Mouse (Mus musculus) testis, postnatal 14 days (tissue): Measurements from ENCODE around the gene Flnb.

ENCODE experiments used
- DNase-seq: peaks from one replicate; pipeline ENCODE4 v3.0.0; 2021; ENCODE audit warnings: low spot score

Gene Flnb

GRCm38 (mm10) chr14:7900481-7901049 is 82.8 kb downstream of the Flnb start:
- DNase-seq: no peak

GRCm38 (mm10) chr14:7901484-7902240 is 83.9 kb downstream of the Flnb start:
- no peak for DNase-seq

GRCm38 (mm10) chr14:7907058-7907457 is 89.3 kb downstream of the Flnb start:
- DNase-seq: no peak

GRCm38 (mm10) chr14:7909472-7909871 is 91.7 kb downstream of the Flnb start:
- DNase-seq: no peak

- no peak for DNase-seq
Measured at GRCm38 (mm10) chr14:7913842-7914241, 96.1 kb downstream of the Flnb start.

DNA sequence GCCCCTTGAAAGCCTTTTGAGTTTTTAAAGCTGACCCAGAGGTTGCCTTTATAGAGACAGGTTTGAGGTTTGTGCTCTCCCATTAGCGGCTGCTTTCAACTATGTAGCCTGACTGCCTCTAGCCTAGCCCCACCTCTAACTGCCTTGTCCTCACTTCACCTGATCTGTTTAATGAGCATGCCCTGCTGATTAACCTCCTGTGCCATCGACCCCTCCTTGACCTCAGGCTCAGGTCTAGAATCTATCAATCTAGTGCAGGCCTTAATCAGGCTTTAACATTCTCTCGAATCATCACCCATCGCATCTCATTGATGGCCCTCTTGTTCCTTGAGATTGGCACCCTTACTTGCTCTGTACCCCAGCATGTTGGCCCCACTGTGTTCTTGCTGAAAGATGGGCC is 96.7 kb downstream of the Flnb start:
- no peak for DNase-seq

- DNase-seq: no peak
Measured at GRCm38 (mm10) chr14:7918150-7918991, 100.6 kb downstream of the Flnb start.

DNA sequence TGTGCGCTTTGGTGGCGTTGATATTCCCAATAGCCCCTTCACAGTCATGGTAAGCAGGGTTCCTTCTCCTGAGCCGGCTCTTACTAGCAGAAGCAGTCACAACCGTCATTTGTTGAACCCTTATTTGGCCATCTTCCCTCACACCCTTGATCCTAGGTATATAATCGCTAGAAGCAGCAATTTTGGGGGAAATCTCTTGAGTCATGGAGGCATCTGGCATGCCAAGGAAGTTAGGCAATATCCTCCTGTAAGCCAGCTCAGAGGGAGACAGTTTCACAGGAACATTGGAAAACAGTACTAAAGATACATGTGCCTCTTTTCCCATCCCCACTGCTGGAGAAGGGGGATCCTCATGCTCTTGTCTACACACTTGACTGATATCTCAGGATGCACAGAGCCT is 101.6 kb downstream of the Flnb start:
- DNase-seq: no peak

GRCm38 (mm10) chr14:7919921-7920320 is 102.2 kb downstream of the Flnb start:
- no peak for DNase-seq

GRCm38 (mm10) chr14:7921459-7921858 is 103.7 kb downstream of the Flnb start:
- no peak for DNase-seq

GRCm38 (mm10) chr14:7923635-7924034 is 105.9 kb downstream of the Flnb start:
- DNase-seq: no peak

DNA sequence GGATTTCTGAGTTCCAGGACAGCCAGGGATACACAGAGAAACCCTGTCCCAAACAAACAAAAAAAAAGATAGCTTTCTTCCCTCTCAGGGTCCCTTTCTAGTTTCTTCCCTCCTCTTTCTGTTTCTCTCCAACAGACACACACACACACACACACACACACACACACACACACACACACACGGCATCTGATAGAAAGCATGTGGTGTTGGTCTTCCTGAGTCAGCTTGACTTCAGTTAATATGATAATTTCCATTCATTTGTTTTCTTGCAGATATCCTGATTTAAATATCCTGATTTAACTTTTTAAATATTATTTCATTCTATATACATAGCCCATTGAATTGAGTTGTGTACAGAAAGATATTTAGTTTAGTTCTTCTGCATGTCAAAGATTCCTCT is 110.6 kb downstream of the Flnb start:
- no peak for DNase-seq

DNA sequence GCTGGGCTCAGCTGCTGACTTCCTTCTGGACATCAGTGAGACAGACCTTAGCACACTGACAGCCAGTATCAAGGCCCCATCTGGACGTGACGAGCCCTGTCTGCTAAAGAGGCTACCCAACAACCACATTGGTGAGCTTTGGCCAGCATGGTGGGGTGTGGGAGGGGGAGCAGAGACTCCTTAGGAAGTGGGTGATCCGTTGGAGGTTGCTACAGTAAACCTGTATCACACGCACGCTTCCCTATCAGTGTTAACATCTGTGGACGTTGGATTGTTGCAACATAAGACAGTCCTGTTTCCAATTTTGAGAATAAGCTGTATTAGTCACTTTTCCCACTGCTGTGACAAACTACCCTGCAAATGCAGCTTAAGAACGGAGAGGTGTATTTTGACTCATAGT is 111.3 kb downstream of the Flnb start:
- DNase-seq: no peak

- no peak for DNase-seq
Measured at GRCm38 (mm10) chr14:7932151-7932550, 114.4 kb downstream of the Flnb start.

- DNase-seq: no peak
Measured at GRCm38 (mm10) chr14:7934166-7934565, 116.4 kb downstream of the Flnb start.

GRCm38 (mm10) chr14:7937052-7937630 is 119.4 kb downstream of the Flnb start:
- no peak for DNase-seq

DNA sequence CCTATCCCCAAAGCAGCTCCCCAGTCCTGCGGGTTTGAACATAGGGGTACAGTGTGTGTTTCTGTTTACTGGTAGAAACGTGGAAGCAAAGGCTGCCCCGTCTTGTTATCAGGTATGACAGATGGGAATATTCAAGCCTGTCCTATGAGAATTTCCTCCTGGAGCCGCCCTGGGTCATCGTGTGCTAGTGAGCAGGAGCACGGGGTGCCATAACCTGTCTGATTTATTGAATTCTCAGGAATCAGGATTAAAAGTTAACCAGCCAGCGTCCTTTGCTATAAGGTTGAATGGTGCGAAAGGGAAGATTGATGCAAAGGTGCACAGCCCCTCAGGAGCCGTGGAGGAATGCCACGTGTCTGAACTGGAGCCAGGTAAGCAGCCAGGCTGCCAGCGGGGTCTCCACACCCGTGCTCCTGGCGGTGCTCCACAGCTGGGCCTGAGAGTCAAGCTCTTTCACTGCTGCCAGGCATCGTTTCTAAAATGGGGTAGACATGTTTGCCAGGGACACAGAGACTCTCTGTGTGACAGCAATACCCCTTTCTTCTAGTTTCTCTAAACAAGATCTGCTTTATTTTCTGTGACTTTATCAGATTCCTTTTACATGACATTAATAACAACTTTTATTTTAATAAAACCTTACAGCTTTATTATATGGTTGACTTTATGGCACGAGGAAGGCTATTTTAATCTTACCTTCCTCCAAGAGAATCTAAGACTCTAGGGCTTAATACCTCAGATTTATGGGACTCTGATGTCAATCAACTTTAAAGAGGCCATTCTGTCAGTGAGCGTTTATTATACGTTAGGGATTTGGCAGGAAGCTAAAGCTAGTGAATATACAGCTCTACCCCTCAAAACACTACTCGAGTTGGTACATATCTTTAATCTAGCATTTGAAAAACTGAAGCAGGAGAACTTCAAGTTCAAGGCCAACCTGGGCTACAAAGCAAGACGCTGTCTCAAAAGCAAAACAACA is 121.3 kb downstream of the Flnb start:
- DNase-seq: no peak

- DNase-seq: no peak
Measured at GRCm38 (mm10) chr14:7941413-7941812, 123.7 kb downstream of the Flnb start.

DNA sequence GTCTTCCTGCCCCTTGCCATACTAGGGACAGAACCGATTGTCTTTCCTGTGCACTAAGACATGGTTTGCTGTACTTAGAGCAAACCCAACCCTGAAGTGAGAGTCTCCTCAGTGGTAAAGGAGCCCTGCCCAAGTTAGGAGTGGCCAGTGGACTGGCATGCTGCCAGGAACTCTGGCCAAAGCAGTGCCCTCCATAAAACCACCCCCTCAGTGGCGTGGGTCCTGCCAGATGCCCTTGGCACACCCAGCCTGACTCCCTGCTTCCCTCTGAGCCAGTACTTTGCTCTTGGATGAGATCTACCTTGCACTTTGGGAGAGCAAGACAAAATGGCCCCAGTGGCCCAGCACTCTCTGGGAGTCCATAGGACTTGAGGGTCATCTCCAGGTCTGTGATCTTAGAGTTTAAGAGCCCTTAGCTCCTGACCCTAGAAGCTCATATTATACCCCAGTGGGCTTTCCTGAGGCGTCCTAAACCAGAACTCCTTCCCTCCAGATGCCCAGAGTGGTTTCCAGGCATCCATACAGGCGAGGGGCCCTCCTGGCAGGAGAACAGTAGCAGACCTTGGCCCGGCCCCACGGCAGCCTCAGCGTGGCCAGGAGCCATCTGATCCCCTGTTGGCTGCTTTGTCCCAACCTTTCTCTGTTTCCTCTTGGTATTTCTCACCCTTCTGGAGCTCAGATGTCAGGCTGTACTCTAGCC is 125.5 kb downstream of the Flnb start:
- no peak for DNase-seq

DNA sequence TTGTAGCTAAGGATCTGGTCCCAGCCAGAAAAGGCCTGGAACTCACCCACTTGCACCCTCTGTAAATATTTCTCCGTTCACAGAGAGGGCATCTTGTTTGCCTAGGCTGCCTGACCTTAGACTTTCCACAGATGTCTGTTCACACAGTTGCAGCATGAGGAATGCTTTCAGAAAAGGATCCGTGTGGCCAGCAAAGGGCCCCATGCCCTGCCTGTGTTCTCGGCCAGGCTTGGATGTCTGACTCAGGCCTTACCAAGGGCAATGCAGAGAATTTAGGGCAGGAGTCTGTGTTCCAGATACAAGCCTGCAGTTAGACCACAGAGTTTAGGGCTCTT is 126.0 kb downstream of the Flnb start:
- no peak for DNase-seq
